Mouse (Mus musculus) embryonic fibroblast, embryonic 13.5 days (primary cell): ENCODE results near the gene Cd109. TPM values are rescaled to one million over a fixed set of nuclear protein-coding genes. Genes with fewer than 3 reads are reported as not detected.
A peak's percentile ranks its signal among the peaks of the same experiment; 100 is the strongest.

Source experiments
- H3K27ac ChIP-seq: 2 replicates; pipeline ENCODE4 v1.5.1; 2012; ENCODE audit warnings: low read length, control low read depth, inconsistent platforms; ENCODE audit not compliant: insufficient read depth
- H3K4me1 ChIP-seq: 2 replicates; pipeline ENCODE4 v1.6.1; 2011; ENCODE audit warnings: low read length; ENCODE audit not compliant: control insufficient read depth, insufficient read depth
- H3K4me3 ChIP-seq: 2 replicates; pipeline ENCODE4 v1.5.1; 2011; ENCODE audit warnings: mild to moderate bottlenecking, control low read depth, low read length; ENCODE audit not compliant: insufficient read depth
- CTCF ChIP-seq: IDR thresholded peaks from 2 replicates; pipeline ENCODE4 v1.5.1; 2011; ENCODE audit warnings: mild to moderate bottlenecking, control low read depth, low read length, moderate library complexity, borderline replicate concordance; ENCODE audit not compliant: insufficient read depth
- POLR2A ChIP-seq: IDR thresholded peaks from 2 replicates; pipeline ENCODE4 v1.6.1; 2011; ENCODE audit warnings: low read depth, mild to moderate bottlenecking, control low read depth, low read length, moderate library complexity
- polyA plus RNA-seq: library from polyadenylated mRNA; stranded (reverse); fragments of >200 nt; gene quantifications from 2 replicates; pipeline ENCODE4 v1.2.4, GENCODE M21; 2011; ENCODE audit warnings: low read depth; ENCODE audit not compliant: missing spikeins, insufficient read length

Gene Cd109
- polyA plus RNA-seq, 1 experiment, result 124 TPM

DNA sequence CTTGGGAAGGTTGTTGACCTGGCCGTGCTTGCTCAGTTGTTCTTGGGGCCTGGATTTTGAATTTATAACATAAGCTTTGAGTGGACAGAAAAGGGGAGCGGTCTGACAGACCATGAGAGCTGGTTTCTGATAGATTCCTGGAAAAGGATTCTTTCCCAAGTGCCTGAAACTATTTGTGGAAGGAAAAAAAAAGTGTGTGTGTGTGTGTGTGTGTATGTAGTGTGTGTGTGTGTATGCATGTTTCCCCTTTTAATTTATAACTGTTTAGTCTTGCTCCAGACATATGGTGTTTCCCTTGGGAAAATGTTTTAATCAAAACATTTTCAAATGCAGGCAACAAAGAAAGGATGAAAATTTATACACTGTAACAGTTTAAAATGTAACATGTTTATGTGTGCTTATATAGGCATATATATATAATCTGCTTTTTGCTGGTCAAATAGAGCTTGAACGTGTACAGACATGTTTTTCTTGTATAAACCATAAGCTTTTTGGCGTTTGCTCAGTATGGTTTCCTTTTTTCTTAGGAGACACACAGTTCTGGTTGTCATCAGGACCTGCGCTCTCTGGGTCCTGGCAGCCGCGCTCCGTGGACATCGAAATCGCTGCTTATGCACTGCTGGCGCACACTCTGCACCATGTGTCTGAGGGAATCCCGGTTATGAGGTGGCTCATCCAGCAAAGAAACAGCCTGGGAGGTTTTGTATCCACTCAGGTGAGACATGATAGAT lies 87.3 kb downstream of the Cd109 start:
- no peak overlapping the region for H3K27ac ChIP-seq
- TF ChIP-seq CTCF (no peak), POLR2A (no peak)
- H3K4me3 ChIP-seq, result no peak overlapping the region
- H3K4me1 ChIP-seq, result no peaks in the 10 kb centered on the region

DNA sequence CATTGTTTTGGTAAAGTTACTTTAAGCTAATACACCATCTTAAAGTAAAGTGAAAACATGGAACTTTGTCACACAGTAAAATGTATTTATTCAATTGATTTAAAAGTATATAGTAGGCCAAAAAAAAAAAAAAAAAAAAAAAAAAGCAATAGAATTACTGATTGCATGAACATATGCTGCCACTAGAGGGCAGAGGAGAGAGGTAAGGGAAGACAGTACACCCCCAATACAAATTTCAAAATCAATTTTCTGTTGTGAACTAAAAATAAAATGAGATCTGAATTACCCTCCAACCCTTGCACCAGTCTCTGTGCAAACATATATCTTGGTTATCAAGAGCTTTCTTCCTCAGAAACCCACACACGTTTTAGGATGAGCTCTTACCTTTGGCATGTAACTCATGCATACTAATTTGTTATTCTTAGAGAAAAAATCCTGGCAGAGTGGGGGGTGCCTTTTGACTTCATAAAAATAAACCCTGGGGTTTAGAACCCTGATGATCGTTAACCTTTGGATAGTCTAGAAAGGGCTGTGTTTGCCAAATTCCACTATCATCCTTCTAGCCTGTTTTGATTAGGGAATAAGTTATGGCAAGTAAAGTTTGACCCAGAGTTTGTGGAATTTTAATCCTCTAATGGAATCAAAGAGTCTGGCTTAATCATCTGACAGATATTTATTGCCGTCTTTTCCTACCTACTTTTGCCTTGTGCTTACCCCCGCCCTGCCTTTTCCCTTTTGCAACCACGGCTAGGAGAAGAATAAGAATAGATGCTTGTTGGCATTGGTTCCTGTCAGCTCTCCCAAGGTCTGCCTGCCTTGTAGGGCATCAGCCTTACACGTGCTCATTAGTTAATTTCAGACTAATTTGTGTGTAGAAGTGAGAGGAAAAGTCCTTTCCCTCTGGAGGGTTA lies 105.8 kb downstream of the Cd109 start:
- Histone ChIP-seq H3K27ac (peak overlapping the region; percentile 6; the same call in 1 of the 2 replicates), H3K4me3 (no peak overlapping the region), H3K4me1 (no peaks in the 10 kb centered on the region; the same call in 1 of the 2 replicates)
- TF ChIP-seq POLR2A, result no peak
- no peak for TF ChIP-seq CTCF

DNA sequence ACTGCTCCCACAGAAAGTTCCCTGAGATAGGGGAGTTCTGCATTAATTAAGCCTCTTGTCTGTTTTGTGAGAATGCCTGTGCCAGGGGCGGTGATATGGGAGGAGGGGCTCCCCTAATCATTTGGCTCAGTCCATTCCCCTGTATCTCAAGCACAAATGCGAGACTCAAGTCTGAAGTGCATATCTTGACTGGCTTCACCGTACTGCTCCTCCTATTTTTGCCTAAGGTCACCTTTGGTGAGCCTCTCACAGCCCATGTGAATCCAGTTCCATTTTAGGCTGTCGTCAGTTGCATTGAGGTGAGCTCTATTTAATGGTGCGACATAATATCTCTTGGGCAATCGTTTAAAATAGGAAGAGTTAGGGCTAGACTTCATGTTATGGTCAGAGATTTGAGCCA lies 116.6 kb downstream of the Cd109 start:
- TF ChIP-seq POLR2A (no peak), CTCF (no peak)
- Histone ChIP-seq H3K27ac (no peak overlapping the region), H3K4me3 (no peak overlapping the region), H3K4me1 (no peaks in the 10 kb centered on the region)

DNA sequence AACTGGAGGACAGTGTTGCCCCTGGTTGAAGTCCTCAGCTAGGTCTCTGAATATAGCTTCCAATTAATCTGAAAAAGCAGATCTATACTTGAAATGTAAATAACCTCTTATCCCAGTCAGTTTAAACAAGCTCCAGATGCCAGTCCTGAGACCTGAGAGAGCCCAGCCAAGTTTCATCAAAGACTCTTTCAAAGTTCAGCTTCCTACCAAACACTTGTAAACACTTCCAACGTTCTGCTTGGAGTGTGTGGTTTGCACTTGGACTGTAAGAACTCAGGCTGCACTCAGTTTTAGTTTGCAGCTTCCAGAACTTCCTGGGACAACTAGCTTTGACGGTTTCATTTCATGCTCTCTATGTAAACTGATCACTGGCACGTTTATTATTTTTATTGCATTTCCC lies 120.2 kb downstream of the Cd109 start:
- H3K27ac ChIP-seq, result no peak overlapping the region
- no peak overlapping the region for H3K4me3 ChIP-seq
- TF ChIP-seq CTCF (no peak), POLR2A (no peak)
- H3K4me1 ChIP-seq, result no peaks in the 10 kb centered on the region

DNA sequence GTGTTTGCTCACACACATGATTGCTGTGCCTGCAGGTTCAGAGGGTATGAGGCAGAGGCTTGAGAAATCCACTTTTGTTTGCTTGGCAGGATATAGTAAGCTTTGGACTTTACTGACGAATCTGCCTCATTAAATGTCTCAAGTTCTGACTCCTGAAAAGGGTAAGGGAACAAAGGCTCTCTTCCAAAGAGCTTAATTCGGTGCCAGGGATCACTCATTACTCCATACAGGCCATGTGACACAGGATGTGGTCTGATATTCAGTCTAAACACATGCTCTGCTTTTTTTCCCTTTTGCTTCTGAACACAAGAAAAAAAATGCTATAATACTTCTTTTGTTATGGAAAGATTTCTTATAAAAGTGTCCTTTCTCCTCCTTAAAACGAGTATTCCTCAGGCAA lies 126.7 kb downstream of the Cd109 start:
- Histone ChIP-seq H3K27ac (no peak overlapping the region), H3K4me1 (no peaks in the 10 kb centered on the region; the same call in 1 of the 2 replicates), H3K4me3 (no peak overlapping the region)
- TF ChIP-seq POLR2A (no peak), CTCF (no peak)

DNA sequence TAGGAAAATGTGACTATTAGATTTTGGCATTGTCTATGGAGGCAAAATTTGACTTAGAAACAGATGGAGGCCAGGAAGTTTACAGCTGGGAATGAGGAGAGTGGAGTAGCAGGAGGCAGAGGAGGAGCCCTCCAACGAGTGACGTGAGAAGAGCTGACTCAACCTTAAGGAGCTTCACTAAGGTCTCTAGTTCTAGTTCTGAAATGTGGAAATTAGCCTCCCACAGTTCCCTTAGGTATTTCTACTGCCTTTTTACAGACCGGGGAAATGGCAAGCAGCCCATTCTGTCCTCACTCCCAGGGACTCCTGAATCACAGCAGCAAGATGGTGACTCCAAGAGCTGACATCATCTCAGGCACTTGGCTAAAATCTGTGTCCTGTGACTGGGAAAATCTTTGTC lies 134.9 kb downstream of the Cd109 start:
- H3K4me1 ChIP-seq, result no peaks in the 10 kb centered on the region
- H3K27ac ChIP-seq, result peak overlapping the region; percentile 14; the same call in 1 of the 2 replicates
- TF ChIP-seq POLR2A (no peak), CTCF (no peak)
- no peak overlapping the region for H3K4me3 ChIP-seq

Other genes starting within 250 kb of the Cd109 start
- not detected in 2 replicates for gene Dppa5a, start 247.4 kb upstream of the Cd109 start, polyA plus RNA-seq
- 0.47 TPM in 1 of 2 replicates, not detected in the other for gene Ooep, start 236.8 kb upstream of the Cd109 start, polyA plus RNA-seq
- 0.45 and 0.47 TPM in 2 replicates for gene Ddx43, start 219.8 kb upstream of the Cd109 start, polyA plus RNA-seq
- gene Cgas, start 172.3 kb upstream of the Cd109 start, polyA plus RNA-seq, result 5.1 and 5.8 TPM in 2 replicates
- gene Mto1, start 167.3 kb upstream of the Cd109 start, polyA plus RNA-seq, result 14.5 and 15.4 TPM in 2 replicates
- gene Gm17324, start 166.8 kb upstream of the Cd109 start, polyA plus RNA-seq, result not detected in 2 replicates
- gene Eef1a1, start 126.4 kb upstream of the Cd109 start, polyA plus RNA-seq, result 16,028 and 17,695 TPM in 2 replicates
- gene Slc17a5, start 27.5 kb upstream of the Cd109 start, polyA plus RNA-seq, result 12.2 and 12.7 TPM in 2 replicates